Mouse (Mus musculus) myocyte (in vitro differentiated cells): ENCODE measurements around the gene Gtpbp3. TPM values are rescaled to one million over a fixed set of nuclear protein-coding genes. Genes with fewer than 3 reads are reported as not detected.
A peak's percentile ranks its signal among the peaks of the same experiment; 100 is the strongest.

Experiments
- H3K27me3 ChIP-seq: one replicate; pipeline ENCODE4 v1.6.1; 2011; ENCODE audit not compliant: control insufficient read depth, insufficient read depth, insufficient read length
- H3K36me3 ChIP-seq: one replicate; pipeline ENCODE4 v1.6.1; 2011; ENCODE audit not compliant: control insufficient read depth, insufficient read depth
- H3K4me2 ChIP-seq: one replicate; pipeline ENCODE4 v1.6.1; 2011; ENCODE audit warnings: low read depth, control low read depth
- H3K4me3 ChIP-seq: one replicate; pipeline ENCODE4 v1.5.1; 2011; ENCODE audit warnings: mild to moderate bottlenecking, control low read depth, moderate library complexity
- H3K79me2 ChIP-seq: one replicate; pipeline ENCODE4 v1.6.1; 2011; ENCODE audit not compliant: control insufficient read depth, insufficient read depth
- H3ac ChIP-seq: one replicate; pipeline ENCODE4 v1.6.1; 2011; ENCODE audit not compliant: control insufficient read depth, insufficient read length
- CEBPB ChIP-seq: IDR thresholded peaks from 2 replicates; pipeline ENCODE4 v1.6.1; 2011; ENCODE audit warnings: mild to moderate bottlenecking, moderate library complexity; ENCODE audit not compliant: poor library complexity, insufficient read depth, severe bottlenecking
- E2F4 ChIP-seq: IDR thresholded peaks from one replicate; pipeline ENCODE4 v1.6.1; 2011; ENCODE audit warnings: mild to moderate bottlenecking, control low read depth, moderate library complexity; ENCODE audit not compliant: insufficient read depth
- MAX ChIP-seq: IDR thresholded peaks from one replicate; pipeline ENCODE4 v1.6.1; 2011; ENCODE audit warnings: low read depth, mild to moderate bottlenecking, control low read depth
- MYOD1 ChIP-seq, 3 experiments: IDR thresholded peaks; one replicate each; pipeline ENCODE4 v1.6.1; 2011; ENCODE audit warnings: control low read depth in 2 of 3, low read depth in 2 of 3, mild to moderate bottlenecking in 2 of 3, moderate library complexity in 1 of 3; ENCODE audit not compliant: insufficient read length in 2 of 3, control insufficient read depth in 1 of 3
- MYOG ChIP-seq, 3 experiments: IDR thresholded peaks; one replicate each; pipeline ENCODE4 v1.6.1; 2011; ENCODE audit warnings: control low read depth in 2 of 3, low read depth in 2 of 3, mild to moderate bottlenecking in 2 of 3; ENCODE audit not compliant: insufficient read length in 2 of 3, control insufficient read depth in 1 of 3, insufficient read depth in 1 of 3
- POLR2A ChIP-seq: IDR thresholded peaks from one replicate; pipeline ENCODE4 v1.6.1; 2011; ENCODE audit warnings: low read depth, mild to moderate bottlenecking, control low read depth, moderate library complexity; ENCODE audit not compliant: insufficient read length
- POLR2AphosphoS2 ChIP-seq: IDR thresholded peaks from one replicate; pipeline ENCODE4 v1.6.1; 2011; ENCODE audit warnings: low read depth, control low read depth; ENCODE audit not compliant: insufficient read length
- REST ChIP-seq: IDR thresholded peaks from one replicate; pipeline ENCODE4 v1.6.1; 2011; ENCODE audit warnings: mild to moderate bottlenecking, control low read depth, moderate library complexity; ENCODE audit not compliant: insufficient read depth, insufficient read length
- SRF ChIP-seq: IDR thresholded peaks from one replicate; pipeline ENCODE4 v1.6.1; 2011; ENCODE audit warnings: low read depth; ENCODE audit not compliant: control insufficient read depth, insufficient read length
- TCF12 ChIP-seq: IDR thresholded peaks from one replicate; pipeline ENCODE4 v1.6.1; 2011; ENCODE audit warnings: mild to moderate bottlenecking, control low read depth; ENCODE audit not compliant: poor library complexity, insufficient read depth, severe bottlenecking
- TCF3 ChIP-seq: IDR thresholded peaks from one replicate; pipeline ENCODE4 v1.6.1; 2011; ENCODE audit warnings: low read depth, control low read depth; ENCODE audit not compliant: insufficient read length
- USF1 ChIP-seq: IDR thresholded peaks from one replicate; pipeline ENCODE4 v1.6.1; 2011; ENCODE audit warnings: low read depth, mild to moderate bottlenecking, control low read depth, moderate library complexity
- polyA plus RNA-seq: library from polyadenylated mRNA; unstranded; fragments of >200 nt; fragmentation: generic; extraction: Trizol; gene quantifications from one replicate; pipeline ENCODE4 v1.2.1, GENCODE M21; 2012; ENCODE audit warnings: missing spikeins

Gtpbp3 gene
- polyA plus RNA-seq, 1 experiment, result 17.5 TPM

- H3K4me3 ChIP-seq, result peak overlapping the region; percentile 4
- peak; percentile 84 to 98 (median 98) for TF ChIP-seq MYOD1 (IDR thresholded peaks at IDR 0.05; ENCODE audit: control insufficient read depth in 1 of 3, insufficient read length in 2 of 3, low read depth in 2 of 3)
- TF ChIP-seq MYOG (IDR thresholded peaks at IDR 0.05; ENCODE audit: control insufficient read depth in 1 of 3, insufficient read depth in 1 of 3, insufficient read length in 2 of 3, low read depth in 2 of 3), result peak; percentile 38 to 87 (median 83)
- no peak for TF ChIP-seq E2F4
- no peak for TF ChIP-seq MAX
- no peak for TF ChIP-seq POLR2AphosphoS2
- no peak for TF ChIP-seq SRF
- peak; percentile 79 for TF ChIP-seq USF1
- TF ChIP-seq CEBPB, result no peak
- no peak for TF ChIP-seq REST
- no peak for TF ChIP-seq POLR2A
- TF ChIP-seq TCF12, result peak; percentile 28
- peak; percentile 59 for TF ChIP-seq TCF3
Measured at GRCm38 (mm10) chr8:71521634-71522033, 33.7 kb downstream of the Gtpbp3 start.

GRCm38 (mm10) chr8:71525226-71526050 is 37.5 kb downstream of the Gtpbp3 start, which contains the start of gene Ccdc194:
TSS of gene Ccdc194 (minus strand) at chr8:71525711.
- no peak within 1 kb of the TSS for H3K4me3 ChIP-seq
- TF ChIP-seq CEBPB, result no peak
- no peak for TF ChIP-seq MYOG (IDR thresholded peaks at IDR 0.05; ENCODE audit: control insufficient read depth in 1 of 3, insufficient read depth in 1 of 3, insufficient read length in 2 of 3, low read depth in 2 of 3)
- TF ChIP-seq TCF12, result no peak
- no peak for TF ChIP-seq TCF3
- no peak for TF ChIP-seq SRF
- TF ChIP-seq E2F4, result no peak
- no peak for TF ChIP-seq POLR2AphosphoS2
- no peak for TF ChIP-seq REST
- no peak for TF ChIP-seq MAX
- no peak for TF ChIP-seq USF1
- TF ChIP-seq MYOD1 (IDR thresholded peaks at IDR 0.05; ENCODE audit: control insufficient read depth in 1 of 3, insufficient read length in 2 of 3, low read depth in 2 of 3), result no peak
- TF ChIP-seq POLR2A, result no peak
- H3K4me2 ChIP-seq, result no peak within 1 kb of the TSS
- no peak within 1 kb of the TSS for H3ac ChIP-seq
- no peaks in the 10 kb centered on the region for H3K79me2 ChIP-seq
- H3K27me3 ChIP-seq, result peaks cover 8% of the 10 kb centered on the region
- no peaks in the 10 kb centered on the region for H3K36me3 ChIP-seq

More at GRCm38 (mm10) chr8:71521634-71522033, 33.7 kb downstream of the Gtpbp3 start:
- peaks cover 8% of the 10 kb centered on the region for H3K27me3 ChIP-seq
- H3K36me3 ChIP-seq, result no peaks in the 10 kb centered on the region
- H3K79me2 ChIP-seq, result no peaks in the 10 kb centered on the region
- H3ac ChIP-seq, result no peak overlapping the region
- H3K4me2 ChIP-seq, result peak overlapping the region; percentile 76

GRCm38 (mm10) chr8:71526272-71526671 is 38.4 kb downstream of the Gtpbp3 start:
- Histone ChIP-seq H3K36me3 (no peaks in the 10 kb centered on the region), H3ac (no peak overlapping the region), H3K4me3 (no peak overlapping the region), H3K27me3 (peaks cover 8% of the 10 kb centered on the region), H3K4me2 (no peak overlapping the region), H3K79me2 (no peaks in the 10 kb centered on the region)
- TF ChIP-seq TCF3 (no peak), MYOG (IDR thresholded peaks at IDR 0.05; ENCODE audit: control insufficient read depth in 1 of 3, insufficient read depth in 1 of 3, insufficient read length in 2 of 3, low read depth in 2 of 3) (no peak), CEBPB (no peak), REST (no peak), POLR2A (no peak), USF1 (no peak), POLR2AphosphoS2 (no peak), MAX (no peak), TCF12 (no peak)

GRCm38 (mm10) chr8:71527162-71527870 is 39.4 kb downstream of the Gtpbp3 start:
- Histone ChIP-seq H3ac (no peak overlapping the region), H3K79me2 (no peaks in the 10 kb centered on the region), H3K27me3 (peaks cover 8% of the 10 kb centered on the region), H3K4me3 (no peak overlapping the region), H3K36me3 (no peaks in the 10 kb centered on the region), H3K4me2 (no peak overlapping the region)
- no peak for TF ChIP-seq REST
